Mouse (Mus musculus) adrenal gland, postnatal 36 days (tissue): Measurements from ENCODE around the gene Fgd3. TPM values are rescaled to one million over a fixed set of nuclear protein-coding genes. Genes with fewer than 3 reads are reported as not detected.

Experiments
- DNase-seq, 2 experiments: peaks; one replicate each; pipeline ENCODE4 v3.0.0; 2021; ENCODE audit warnings: mixed read lengths in 1 of 2
- total RNA-seq, 2 experiments: library from RNA; stranded (reverse); gene quantifications; 2 replicates each; pipeline ENCODE4 v1.2.3; 2021

Fgd3 gene
- total RNA-seq, 2 experiments from 2014 or later: 2.7 to 5.3 TPM

- peak in 1 of 2 experiments; percentile 68 for DNase-seq
These were observed 12.7 kb downstream of the Fgd3 start for GRCm38 (mm10) chr13:49307311-49307969.

- no peak for DNase-seq
These were observed 13.3 kb downstream of the Fgd3 start for GRCm38 (mm10) chr13:49306771-49307310.

- DNase-seq: no peak
These were observed 19.3 kb downstream of the Fgd3 start for GRCm38 (mm10) chr13:49300771-49301170.

GRCm38 (mm10) chr13:49298514-49299381 is 21.4 kb downstream of the Fgd3 start:
- DNase-seq: no peak

GRCm38 (mm10) chr13:49296270-49296669 is 23.8 kb downstream of the Fgd3 start:
- no peak for DNase-seq

GRCm38 (mm10) chr13:49294108-49294507 is 26.0 kb downstream of the Fgd3 start:
- DNase-seq: no peak

GRCm38 (mm10) chr13:49291949-49292348 is 28.2 kb downstream of the Fgd3 start:
- no peak for DNase-seq

GRCm38 (mm10) chr13:49291398-49291797 is 28.7 kb downstream of the Fgd3 start:
- no peak for DNase-seq

GRCm38 (mm10) chr13:49287224-49287623 is 32.9 kb downstream of the Fgd3 start:
- no peak for DNase-seq

- no peak for DNase-seq
These were observed 33.4 kb downstream of the Fgd3 start for GRCm38 (mm10) chr13:49286750-49287149.

GRCm38 (mm10) chr13:49283686-49284085 is 36.4 kb downstream of the Fgd3 start:
- no peak for DNase-seq

- DNase-seq: no peak
These were observed 37.9 kb downstream of the Fgd3 start for GRCm38 (mm10) chr13:49282168-49282567.

- DNase-seq: peak in 1 of 2 experiments; percentile 23
These were observed 48.0 kb downstream of the Fgd3 start for GRCm38 (mm10) chr13:49271831-49272765.

GRCm38 (mm10) chr13:49270500-49270899 is 49.6 kb downstream of the Fgd3 start:
- DNase-seq: no peak

- DNase-seq: no peak
These were observed 52.5 kb downstream of the Fgd3 start for GRCm38 (mm10) chr13:49267645-49268044.

GRCm38 (mm10) chr13:49260036-49260722 is 59.9 kb downstream of the Fgd3 start:
- no peak for DNase-seq

GRCm38 (mm10) chr13:49257819-49258313 is 62.2 kb downstream of the Fgd3 start:
- DNase-seq: no peak

GRCm38 (mm10) chr13:49252746-49253145 is 67.4 kb downstream of the Fgd3 start:
- no peak for DNase-seq

GRCm38 (mm10) chr13:49252113-49252512 is 68.0 kb downstream of the Fgd3 start:
- DNase-seq: no peak

- no peak for DNase-seq
These were observed 69.2 kb downstream of the Fgd3 start for GRCm38 (mm10) chr13:49250716-49251517.
